Mouse (Mus musculus): ENCODE results near the gene Map3k9.

- no peak for TF ChIP-seq CTCF (IDR thresholded peaks at IDR 0.05; ENCODE audit: low read depth)
- no peak for TF ChIP-seq EP300 (IDR thresholded peaks at IDR 0.05; ENCODE audit: low read depth)
Measured at GRCm38 (mm10) chr12:81807953-81808352, 27.0 kb upstream of the Map3k9 start.

Data from heart, postnatal 0 days (tissue).